8 mouse cellular contexts compared by ENCODE assay signal in genomic region chr12:82171591-82171990, GRCm38 (mm10). TPM values are rescaled to one million over a fixed set of nuclear protein-coding genes. Genes with fewer than 3 reads are reported as not detected.
DNase-seq lines count a peak whose midpoint lies in the region; ATAC-seq lines count a peak whose summit lies in the region.

No protein-coding gene starts in this region.

- no peak for ATAC-seq in forebrain, embryonic 15.5 days (replicated peaks)
- ATAC-seq in midbrain, embryonic 12.5 days (ENCODE audit: low FRiP score, low read depth), result no peak

- H3K27me3 ChIP-seq in forebrain, embryonic 15.5 days, result no peaks in the 10 kb centered on the region
- no peaks in the 10 kb centered on the region for H3K27me3 ChIP-seq in limb, embryonic 10.5 days (ENCODE audit: low read depth, poor library complexity, severe bottlenecking)
- H3K27me3 ChIP-seq in midbrain, embryonic 12.5 days, result no peaks in the 10 kb centered on the region

- 14% methylated on average over 10 of the region's 10 CpGs for WGBS in forebrain, embryonic 15.5 days
- 34% methylated on average over 10 of the region's 10 CpGs for WGBS in limb, embryonic 10.5 days
- WGBS in midbrain, embryonic 12.5 days, result 30% methylated on average over 10 of the region's 10 CpGs

- H3K9ac ChIP-seq in forebrain, embryonic 15.5 days (replicated peaks), result peak overlapping the region; percentile 94; the same call in 1 of the 2 replicates
- H3K9ac ChIP-seq in midbrain, embryonic 12.5 days (replicated peaks), result no peak overlapping the region

- no peaks in the 10 kb centered on the region for H3K9me3 ChIP-seq in forebrain, embryonic 15.5 days
- H3K9me3 ChIP-seq in limb, embryonic 10.5 days (replicated peaks), result no peaks in the 10 kb centered on the region
- H3K9me3 ChIP-seq in midbrain, embryonic 12.5 days, result no peaks in the 10 kb centered on the region

- H3K4me2 ChIP-seq in forebrain, embryonic 15.5 days (replicated peaks), result peak overlapping the region; percentile 92
- H3K4me2 ChIP-seq in midbrain, embryonic 12.5 days (replicated peaks), result peak overlapping the region; percentile 87

- peak overlapping the region; percentile 90 for H3K4me3 ChIP-seq in brown adipose tissue, adult 24 weeks (ENCODE audit: insufficient read depth, low read depth, low read length)
- peak overlapping the region; percentile 86 for H3K4me3 ChIP-seq in forebrain, embryonic 15.5 days
- H3K4me3 ChIP-seq in limb, embryonic 10.5 days, result peak overlapping the region; percentile 91
- H3K4me3 ChIP-seq in midbrain, embryonic 12.5 days, result peak overlapping the region; percentile 91

- peak; percentile 8 for DNase-seq in adrenal gland, postnatal 25 days
- no peak for DNase-seq in adrenal gland, adult 18-20 months (ENCODE audit: low spot score in 2 of 2)
- peak; percentile 68 for DNase-seq in induced T-regulatory cell, adult 2 months (ENCODE audit: low read depth)
- no peak for DNase-seq in limb, embryonic 10.5 days (ENCODE audit: low spot score)
- DNase-seq in testis, postnatal 10 days (ENCODE audit: low spot score), result peak; percentile 50

- no peaks in the 10 kb centered on the region for H3K36me3 ChIP-seq in forebrain, embryonic 15.5 days
- peaks cover 8% of the 10 kb centered on the region; the same call in 1 of the 2 replicates for H3K36me3 ChIP-seq in limb, embryonic 10.5 days
- no peaks in the 10 kb centered on the region for H3K36me3 ChIP-seq in midbrain, embryonic 12.5 days

- H3K4me1 ChIP-seq in brown adipose tissue, adult 24 weeks (ENCODE audit: control insufficient read depth, insufficient read depth, insufficient read length, low read length), result peaks cover 1% of the 10 kb centered on the region
- H3K4me1 ChIP-seq in forebrain, embryonic 15.5 days, result peaks cover 36% of the 10 kb centered on the region
- peaks cover 30% of the 10 kb centered on the region for H3K4me1 ChIP-seq in limb, embryonic 10.5 days
- peaks cover 37% of the 10 kb centered on the region for H3K4me1 ChIP-seq in midbrain, embryonic 12.5 days

- H3K27ac ChIP-seq in brown adipose tissue, adult 24 weeks (replicated peaks; ENCODE audit: low read depth, low read length), result peak overlapping the region; percentile 47; the same call in 1 of the 2 replicates
- no peak overlapping the region for H3K27ac ChIP-seq in forebrain, embryonic 15.5 days (replicated peaks)
- no peak overlapping the region for H3K27ac ChIP-seq in limb, embryonic 10.5 days
- H3K27ac ChIP-seq in midbrain, embryonic 12.5 days (replicated peaks), result no peak overlapping the region

RNA-seq across cellular contexts. Expression of gene Sipa1l1, which starts 2.5 kb away (rescaled TPM):
- total RNA-seq in adrenal gland, postnatal 25 days (2021), result 30.1 and 30.6 TPM in 2 replicates
- total RNA-seq in adrenal gland, adult 18-20 months (2021), result 10 to 100 TPM; 27.7 to 32.6 TPM
- 23.9 and 29.7 TPM in 2 replicates for polyA plus RNA-seq in brown adipose tissue, adult 24 weeks (2012; ENCODE audit: insufficient read depth, insufficient read length, missing spikeins)
- 24.1 and 25.6 TPM in 2 replicates for polyA plus RNA-seq in forebrain, embryonic 15.5 days (2015; fragmentation: Nextera tagmentation; extraction: Ambion mirVana)
- polyA plus RNA-seq in limb, embryonic 10.5 days (2016; fragmentation: Nextera tagmentation; extraction: Ambion mirVana), result 28.3 and 37.0 TPM in 2 replicates
- polyA plus RNA-seq in midbrain, embryonic 12.5 days (2016; fragmentation: Nextera tagmentation; extraction: Ambion mirVana), result 25.3 and 28.6 TPM in 2 replicates

Comparison
In these comparisons a context has a peak if more than half of its experiments do, and no peak if none do; other contexts are left out.
1. DNase-seq: peak in adrenal gland, postnatal 25 days (single experiment), induced T-regulatory cell, adult 2 months (single experiment) and testis, postnatal 10 days (single experiment); none in adrenal gland, adult 18-20 months (0 of 2) and limb, embryonic 10.5 days (single experiment).
2. Peak in every context shown above with its lines, with median percentiles within 50 percentile points of each other: H3K4me3 ChIP-seq.